Mouse (Mus musculus) forebrain, embryonic 12.5 days (tissue): ENCODE measurements around the gene Zscan10. TPM values are rescaled to one million over a fixed set of nuclear protein-coding genes. Genes with fewer than 3 reads are reported as not detected.

ENCODE experiments used
- ATAC-seq: fragments of 200-750 bp; cut with Nextera tagmentation; 2 replicates; pipeline ENCODE4 v1.8.0; 2017; ENCODE audit warnings: moderate TSS enrichment; ENCODE audit not compliant: low FRiP score
- H3K27ac ChIP-seq: fragments of 300-500 bp; sonication (generic); 2 replicates; pipeline ENCODE4 v1.5.1; 2016; ENCODE audit warnings: mild to moderate bottlenecking
- H3K27me3 ChIP-seq: fragments of 300-500 bp; sonication (generic); 2 replicates; pipeline ENCODE4 v1.6.1; 2016; ENCODE audit warnings: mild to moderate bottlenecking
- H3K36me3 ChIP-seq: fragments of 300-500 bp; sonication (generic); replicated peaks from 2 replicates; pipeline ENCODE4 v1.6.1; 2016; ENCODE audit warnings: mild to moderate bottlenecking
- H3K4me1 ChIP-seq: fragments of 300-500 bp; sonication (generic); 2 replicates; pipeline ENCODE4 v1.6.1; 2016
- H3K4me2 ChIP-seq: fragments of 300-500 bp; sonication (generic); 2 replicates; pipeline ENCODE4 v1.6.1; 2016; ENCODE audit warnings: mild to moderate bottlenecking, moderate library complexity
- H3K4me3 ChIP-seq: fragments of 300-500 bp; sonication (generic); replicated peaks from 2 replicates; pipeline ENCODE4 v1.5.1; 2016; ENCODE audit warnings: mild to moderate bottlenecking
- H3K9ac ChIP-seq: fragments of 300-500 bp; sonication (generic); 2 replicates; pipeline ENCODE4 v1.6.1; 2016; ENCODE audit warnings: mild to moderate bottlenecking
- H3K9me3 ChIP-seq: fragments of 300-500 bp; sonication (generic); 2 replicates; pipeline ENCODE4 v1.6.1; 2016
- WGBS: fragments of 180-500 bp; shearing (Covaris S2); methylation state at CpG from one replicate; pipeline ENCODE4 v1.1.7; 2016; 5-methylcytosine and 5-hydroxymethylcytosine counted together
- polyA plus RNA-seq: library from polyadenylated mRNA; unstranded; fragments of >200 nt; fragmentation: Nextera tagmentation; extraction: Ambion mirVana; gene quantifications from 2 replicates; pipeline ENCODE4 v1.2.1, GENCODE M21; 2016

Zscan10 gene
- polyA plus RNA-seq, 1 experiment from 2014 or later: 0.17 TPM

DNA sequence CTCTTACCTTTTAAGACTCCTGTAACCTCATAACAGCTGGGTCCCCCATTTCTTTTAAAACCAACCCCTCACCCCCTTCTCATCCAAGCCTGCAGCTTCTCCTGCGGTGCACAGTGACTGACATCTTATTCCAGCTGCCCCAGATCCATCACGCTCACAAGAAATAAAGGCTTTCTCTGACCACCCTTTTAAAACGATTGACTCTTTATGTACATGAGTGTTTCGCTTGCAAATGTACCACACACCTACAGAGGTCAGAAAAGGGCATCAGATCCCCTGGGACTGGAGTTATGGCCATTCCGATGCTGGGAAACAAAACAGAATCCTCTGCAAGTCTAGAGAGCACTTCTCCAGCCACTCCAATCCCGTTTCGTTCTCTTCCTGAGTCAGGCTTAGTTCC, 27.2 kb downstream of the Zscan10 start:
- no peak overlapping the region for H3K9ac ChIP-seq
- H3K4me2 ChIP-seq: no peak overlapping the region
- peaks cover 4% of the 10 kb centered on the region; the same call in 1 of the 2 replicates for H3K4me1 ChIP-seq
- 44% methylated on average over 7 of the region's 7 CpGs for WGBS
- no peaks in the 10 kb centered on the region for H3K9me3 ChIP-seq
- no peak overlapping the region for H3K4me3 ChIP-seq
- H3K36me3 ChIP-seq: no peaks in the 10 kb centered on the region
- no peaks in the 10 kb centered on the region for H3K27me3 ChIP-seq
- ATAC-seq: no peak
- H3K27ac ChIP-seq: no peak overlapping the region

DNA sequence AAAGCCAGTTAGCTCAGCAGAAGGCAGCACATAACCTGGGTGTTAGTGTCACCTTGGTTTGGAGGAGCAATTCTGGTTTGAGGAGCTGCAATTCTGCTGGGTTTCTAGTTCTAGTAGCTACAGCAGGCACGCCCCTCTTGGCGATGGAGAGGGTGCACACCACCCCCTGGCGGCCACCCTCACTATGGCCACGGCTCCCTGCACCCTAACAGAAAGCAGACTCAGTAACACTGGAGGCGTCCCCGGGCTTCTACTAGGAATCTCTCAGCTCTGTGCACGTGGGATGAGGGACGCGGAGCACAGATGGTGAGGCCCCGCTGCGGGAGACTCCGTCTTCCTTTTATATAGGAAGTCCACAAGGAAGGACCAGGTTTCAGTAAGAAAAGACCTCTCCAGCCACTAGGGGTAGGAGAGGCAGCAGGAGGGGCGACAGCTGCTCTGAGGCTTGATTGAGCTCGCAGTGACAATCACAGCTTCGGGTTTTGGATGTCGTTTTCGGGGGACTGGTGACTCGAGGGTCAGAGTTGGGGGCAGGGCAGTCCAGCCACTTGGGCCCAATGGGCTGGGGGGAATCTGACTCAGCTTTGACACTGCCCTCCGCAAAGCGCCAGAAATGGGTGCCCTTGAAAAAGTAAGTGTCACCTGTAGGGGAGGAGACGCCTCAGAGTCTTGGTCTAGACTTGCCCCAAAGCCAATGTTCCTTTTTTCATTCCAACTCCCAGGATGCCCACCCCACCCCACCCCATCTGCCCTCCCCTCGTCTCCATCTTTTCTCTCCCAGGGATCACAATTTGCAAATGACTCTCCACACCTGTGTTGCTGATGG, 29.8 kb downstream of the Zscan10 start:
- WGBS: 17% methylated on average over 22 of the region's 22 CpGs
- Histone ChIP-seq H3K4me1 (peaks cover 4% of the 10 kb centered on the region; the same call in 1 of the 2 replicates), H3K4me3 (peak overlapping the region; percentile 10; the same call in 1 of the 2 replicates), H3K9ac (0 out of 2 replicates have a peak overlapping the region, but pooled peaks have one; percentile 21), H3K9me3 (no peaks in the 10 kb centered on the region), H3K4me2 (peak overlapping the region; percentile 47), H3K27ac (no peak overlapping the region), H3K36me3 (no peaks in the 10 kb centered on the region), H3K27me3 (no peaks in the 10 kb centered on the region)
- ATAC-seq: peak; percentile 88

DNA sequence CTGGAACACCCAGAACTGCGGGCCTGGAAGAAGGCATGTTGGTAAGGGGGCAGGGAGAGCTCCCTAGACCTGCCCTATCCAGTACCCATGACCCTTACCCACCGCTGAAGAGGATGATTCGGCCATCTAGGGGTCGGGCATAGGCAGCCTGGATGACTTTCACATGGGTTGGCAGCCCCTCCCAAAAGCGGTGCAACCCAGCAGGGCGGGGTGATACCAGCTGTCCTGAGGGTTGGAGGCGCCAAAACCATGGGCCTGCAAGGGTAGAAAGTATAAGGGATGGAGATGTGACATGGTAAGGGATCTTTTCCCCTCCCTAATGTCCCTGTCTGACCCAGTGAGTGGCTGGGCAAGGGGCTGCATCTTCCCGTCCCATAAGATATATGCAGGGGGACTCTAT, 30.6 kb downstream of the Zscan10 start:
- Histone ChIP-seq H3K9me3 (no peaks in the 10 kb centered on the region), H3K27ac (no peak overlapping the region), H3K27me3 (no peaks in the 10 kb centered on the region), H3K36me3 (no peaks in the 10 kb centered on the region), H3K4me3 (no peak overlapping the region), H3K9ac (no peak overlapping the region), H3K4me2 (no peak overlapping the region), H3K4me1 (peaks cover 4% of the 10 kb centered on the region; the same call in 1 of the 2 replicates)
- WGBS: 82% methylated on average over 8 of the region's 8 CpGs
- no peak for ATAC-seq

DNA sequence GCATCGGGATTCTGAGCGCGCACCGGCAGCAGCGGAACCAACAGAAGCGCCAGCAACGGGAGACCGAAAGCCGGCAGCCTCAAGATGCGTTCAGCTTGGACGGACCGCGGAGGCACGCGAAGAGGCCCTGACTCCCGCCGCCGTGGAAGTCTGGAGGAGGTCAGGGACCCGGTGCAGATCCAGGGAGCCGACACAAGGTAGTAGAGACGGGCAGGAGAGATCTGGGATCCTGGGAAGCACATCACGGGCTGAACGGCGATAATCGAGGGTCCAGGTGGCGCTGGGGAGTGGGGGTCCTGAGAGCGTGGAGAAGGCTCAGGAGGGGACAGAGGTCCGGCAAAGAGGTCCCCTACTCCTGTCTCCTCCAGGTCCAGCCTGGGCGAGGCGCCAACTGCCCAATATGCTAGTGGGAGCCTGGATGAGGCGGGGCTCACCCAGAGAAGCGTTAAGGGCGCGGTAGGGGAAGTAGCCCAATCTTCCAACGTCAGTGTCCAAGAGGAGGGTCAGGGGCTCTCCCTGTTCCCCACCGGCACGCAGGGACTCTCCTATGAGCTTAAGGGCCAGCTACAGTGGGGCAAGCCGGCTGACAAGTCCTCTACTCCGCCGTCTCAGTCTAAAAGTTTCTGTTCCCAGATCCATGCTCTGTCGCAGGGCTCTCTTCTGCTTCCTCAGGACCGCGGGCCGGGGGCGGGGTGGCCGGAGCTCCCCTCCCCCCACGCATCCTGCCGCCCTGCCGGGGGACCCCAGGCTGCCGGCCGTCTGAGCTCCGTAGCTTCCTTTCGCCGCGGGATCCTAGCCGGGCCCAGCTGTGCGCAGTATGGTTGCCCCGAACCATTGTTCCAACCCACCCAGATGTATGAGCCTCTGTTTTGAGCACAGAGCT, 44.2 kb downstream of the Zscan10 start, which contains the start of gene Mmp25:
Gene Mmp25 (minus strand): TSS at position 665 of the 883 bp plus-strand sequence.
- Histone ChIP-seq H3K9ac (peak within 1 kb of the TSS; percentile 53), H3K27me3 (peaks cover 45% of the 10 kb centered on the region), H3K27ac (no peak within 1 kb of the TSS), H3K4me3 (peak within 1 kb of the TSS; percentile 39), H3K4me1 (peaks cover 10% of the 10 kb centered on the region), H3K4me2 (peak within 1 kb of the TSS; percentile 70), H3K9me3 (no peaks in the 10 kb centered on the region), H3K36me3 (no peaks in the 10 kb centered on the region)
- WGBS: under 1% methylated on average over 57 of the region's 58 CpGs
- ATAC-seq: no peak

DNA sequence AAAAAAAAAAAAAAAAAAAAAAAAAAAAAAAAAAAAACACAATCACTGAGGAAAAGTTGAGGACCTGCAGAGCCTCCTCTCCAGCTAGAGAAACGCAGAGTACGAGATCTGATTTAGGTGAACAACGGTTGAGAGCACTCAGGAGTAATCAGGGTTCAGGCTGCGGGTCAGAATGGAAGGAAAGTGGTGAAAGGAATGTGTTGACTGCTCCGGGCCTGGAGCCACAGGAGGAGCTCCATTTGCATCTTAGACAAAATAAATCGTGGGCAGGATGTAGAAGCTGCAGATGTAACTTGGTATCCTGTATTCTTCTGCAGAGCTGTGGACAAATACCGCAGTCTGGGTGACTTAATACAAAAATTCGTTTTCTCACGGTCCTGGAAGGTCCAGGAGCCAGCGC, 45.2 kb downstream of the Zscan10 start:
- 32% methylated on average over 10 of the region's 10 CpGs for WGBS
- H3K36me3 ChIP-seq: no peaks in the 10 kb centered on the region
- peaks cover 10% of the 10 kb centered on the region for H3K4me1 ChIP-seq
- no peak for ATAC-seq
- no peak overlapping the region for H3K4me2 ChIP-seq
- no peak overlapping the region for H3K4me3 ChIP-seq
- no peaks in the 10 kb centered on the region for H3K9me3 ChIP-seq
- H3K27ac ChIP-seq: no peak overlapping the region
- peaks cover 45% of the 10 kb centered on the region for H3K27me3 ChIP-seq
- no peak overlapping the region for H3K9ac ChIP-seq

DNA sequence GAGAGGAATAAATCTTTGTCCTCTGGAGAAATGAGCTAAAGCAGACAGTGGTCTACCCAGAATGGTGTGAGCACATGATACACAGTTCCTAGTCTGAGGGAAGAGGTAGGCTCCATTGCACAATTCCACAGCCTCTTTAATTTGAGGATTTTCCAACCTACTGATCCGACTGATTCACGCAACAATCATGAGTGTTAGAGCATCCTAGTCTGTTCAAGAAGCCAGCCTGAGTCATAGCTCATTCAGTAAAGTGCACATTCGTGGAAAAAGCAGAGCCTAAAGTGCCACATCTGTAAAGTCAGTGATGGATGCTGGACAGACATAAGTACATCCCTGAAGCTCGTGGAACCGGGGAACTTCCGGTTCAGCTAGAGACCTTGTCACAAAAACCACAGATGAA, 50.7 kb downstream of the Zscan10 start:
- Histone ChIP-seq H3K4me2 (no peak overlapping the region), H3K4me1 (no peaks in the 10 kb centered on the region), H3K27me3 (peaks cover 16% of the 10 kb centered on the region), H3K27ac (no peak overlapping the region), H3K9me3 (no peaks in the 10 kb centered on the region), H3K9ac (no peak overlapping the region), H3K36me3 (no peaks in the 10 kb centered on the region), H3K4me3 (no peak overlapping the region)
- WGBS: 84% methylated on average over 6 of the region's 6 CpGs
- no peak for ATAC-seq

DNA sequence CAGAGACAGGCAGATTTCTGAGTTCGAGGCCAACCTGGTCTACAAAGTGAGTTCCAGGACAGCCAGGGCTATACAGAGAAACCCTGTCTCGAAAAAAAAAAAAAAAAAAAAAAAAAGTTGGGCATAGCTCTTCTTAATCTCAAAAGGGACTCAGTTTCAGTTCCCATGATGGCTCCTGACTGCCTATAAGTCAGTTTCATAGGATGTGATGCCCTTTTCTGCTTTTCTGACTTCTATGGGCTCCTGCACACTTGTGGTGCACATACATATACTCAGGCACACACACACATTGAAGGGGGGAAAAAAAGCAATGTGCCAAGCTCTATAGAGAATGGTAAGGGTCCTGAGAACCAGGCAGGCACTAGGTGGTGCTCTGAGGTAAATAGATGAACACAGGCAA, 52.7 kb downstream of the Zscan10 start:
- no peaks in the 10 kb centered on the region for H3K4me1 ChIP-seq
- H3K27ac ChIP-seq: no peak overlapping the region
- no peak for ATAC-seq
- WGBS: 81% methylated on average over 2 of the region's 2 CpGs
- no peak overlapping the region for H3K4me2 ChIP-seq
- no peaks in the 10 kb centered on the region for H3K9me3 ChIP-seq
- peaks cover 14% of the 10 kb centered on the region for H3K27me3 ChIP-seq
- H3K4me3 ChIP-seq: no peak overlapping the region
- H3K36me3 ChIP-seq: no peaks in the 10 kb centered on the region
- no peak overlapping the region for H3K9ac ChIP-seq

DNA sequence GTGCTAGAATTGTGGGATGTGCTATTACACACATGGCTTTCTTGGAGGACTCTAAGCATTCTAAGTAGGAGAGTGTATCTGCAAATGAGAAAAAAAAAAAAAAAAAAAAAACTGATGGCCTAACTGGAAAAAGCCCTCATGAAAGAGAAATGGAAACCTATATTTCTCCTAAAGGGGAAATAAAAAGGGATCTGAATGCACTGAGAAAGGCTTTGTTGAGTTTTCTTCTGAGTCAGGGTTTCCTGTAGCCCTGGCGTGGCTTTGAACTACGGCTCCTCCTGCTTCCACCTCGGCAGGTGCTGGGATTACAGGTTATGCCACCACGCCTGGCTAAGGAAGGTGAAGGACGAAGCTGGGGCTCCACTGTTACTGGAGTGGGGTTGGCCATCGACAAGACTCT, 53.3 kb downstream of the Zscan10 start:
- WGBS: 70% methylated on average over 6 of the region's 6 CpGs
- H3K4me2 ChIP-seq: no peak overlapping the region
- H3K27me3 ChIP-seq: peaks cover 17% of the 10 kb centered on the region
- H3K4me3 ChIP-seq: no peak overlapping the region
- no peak overlapping the region for H3K9ac ChIP-seq
- no peaks in the 10 kb centered on the region for H3K9me3 ChIP-seq
- H3K4me1 ChIP-seq: no peaks in the 10 kb centered on the region
- H3K36me3 ChIP-seq: no peaks in the 10 kb centered on the region
- no peak overlapping the region for H3K27ac ChIP-seq
- ATAC-seq: no peak

DNA sequence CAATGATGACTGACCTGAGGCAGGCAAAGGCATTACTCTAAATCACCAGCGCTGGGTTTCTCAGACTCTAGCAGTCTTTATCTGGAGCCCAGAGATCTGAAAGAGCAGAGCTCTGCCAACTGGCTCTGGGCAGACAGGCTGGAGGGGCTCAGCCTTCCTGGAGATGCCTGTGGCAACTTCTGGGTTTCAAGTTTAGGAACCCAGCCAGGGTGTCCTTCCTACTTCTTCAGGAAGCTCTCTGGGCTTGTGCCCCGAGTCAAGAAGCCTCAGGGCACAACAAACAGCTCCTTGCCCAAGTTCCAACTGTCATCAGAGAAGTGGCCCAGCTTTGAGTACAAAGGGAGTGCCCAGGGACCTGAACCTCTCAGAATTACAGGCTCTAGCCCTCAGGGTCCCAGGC, 53.8 kb downstream of the Zscan10 start:
- Histone ChIP-seq H3K4me2 (no peak overlapping the region), H3K36me3 (no peaks in the 10 kb centered on the region), H3K27ac (no peak overlapping the region), H3K9me3 (no peaks in the 10 kb centered on the region), H3K4me3 (no peak overlapping the region), H3K27me3 (peaks cover 21% of the 10 kb centered on the region), H3K4me1 (no peaks in the 10 kb centered on the region), H3K9ac (no peak overlapping the region)
- WGBS: 72% methylated on average over 2 of the region's 2 CpGs
- no peak for ATAC-seq

DNA sequence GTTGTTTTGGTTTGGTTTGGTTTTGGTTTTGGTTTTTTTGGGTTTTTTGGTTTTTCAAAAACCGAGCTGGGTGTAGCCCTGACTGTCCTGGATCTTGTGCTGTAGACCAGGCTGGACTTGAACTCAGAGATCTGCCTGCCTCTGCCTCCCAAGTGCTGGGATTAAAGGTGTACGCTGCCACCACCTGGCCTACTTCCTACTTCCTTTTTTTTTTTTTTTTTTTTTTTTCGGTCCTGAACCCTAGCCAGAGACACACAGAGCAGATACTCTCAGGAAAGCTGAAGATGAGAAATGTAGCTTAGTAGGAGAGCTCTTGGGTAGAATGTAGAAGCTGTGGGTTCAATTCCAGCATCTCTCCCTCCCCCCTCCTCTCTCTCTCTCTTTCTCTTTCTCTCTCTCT, 57.8 kb downstream of the Zscan10 start:
- WGBS: 64% methylated on average over 3 of the region's 3 CpGs
- no peak for ATAC-seq
- no peak overlapping the region for H3K4me2 ChIP-seq
- peaks cover 58% of the 10 kb centered on the region for H3K27me3 ChIP-seq
- H3K9ac ChIP-seq: no peak overlapping the region
- H3K9me3 ChIP-seq: no peaks in the 10 kb centered on the region
- no peaks in the 10 kb centered on the region for H3K36me3 ChIP-seq
- no peak overlapping the region for H3K4me3 ChIP-seq
- H3K4me1 ChIP-seq: peaks cover 2% of the 10 kb centered on the region; the same call in 1 of the 2 replicates
- no peak overlapping the region for H3K27ac ChIP-seq

DNA sequence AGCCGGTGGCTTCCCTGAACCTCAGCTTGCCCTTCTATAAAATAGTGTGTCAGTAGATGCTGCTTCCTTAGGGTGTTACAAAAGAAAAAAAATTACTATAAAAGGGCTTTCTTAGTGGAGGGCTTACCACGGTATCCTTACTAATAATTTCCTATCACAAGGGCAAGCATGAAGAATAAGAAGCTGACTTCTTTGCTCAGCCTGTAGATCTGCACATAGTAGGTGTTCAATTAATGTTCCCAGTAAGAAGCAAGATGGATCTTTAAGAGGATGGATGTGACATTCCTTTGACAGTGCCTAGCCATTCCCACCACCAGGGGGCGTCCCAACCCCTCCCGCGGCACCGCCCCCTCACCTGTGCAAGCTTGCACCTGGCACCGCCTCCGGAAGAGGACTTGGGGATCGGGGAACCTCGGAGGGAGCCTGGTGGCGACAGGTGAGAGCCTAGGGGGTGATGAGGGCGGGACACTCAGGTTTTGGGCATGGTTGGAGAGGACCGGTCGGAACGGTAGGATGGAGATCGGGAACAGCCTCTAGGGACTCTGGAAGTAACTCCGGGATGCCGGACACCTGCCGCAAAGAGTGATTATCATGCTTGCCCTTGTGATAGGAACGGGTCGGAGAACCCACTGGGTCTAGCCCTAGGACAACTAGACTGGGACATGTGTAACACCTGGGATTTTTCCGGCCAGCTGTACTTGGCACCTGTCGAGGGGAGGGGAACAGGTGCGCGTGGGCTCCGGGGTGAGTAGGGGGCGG, 59.6 kb downstream of the Zscan10 start, which contains the start of gene Bicdl2:
Gene Bicdl2 (plus strand): TSS at position 390 of the 759 bp plus-strand sequence.
- 0 out of 2 replicates have a peak within 1 kb of the TSS, but pooled peaks have one; percentile 8 for H3K4me3 ChIP-seq
- peaks cover 2% of the 10 kb centered on the region; the same call in 1 of the 2 replicates for H3K4me1 ChIP-seq
- peaks cover 57% of the 10 kb centered on the region for H3K27me3 ChIP-seq
- H3K4me2 ChIP-seq: peak within 1 kb of the TSS; percentile 13; the same call in 1 of the 2 replicates
- WGBS: 7% methylated on average over 27 of the region's 27 CpGs
- ATAC-seq: no peak
- no peaks in the 10 kb centered on the region for H3K36me3 ChIP-seq
- no peaks in the 10 kb centered on the region for H3K9me3 ChIP-seq
- H3K9ac ChIP-seq: no peak within 1 kb of the TSS
- H3K27ac ChIP-seq: no peak within 1 kb of the TSS
